Mouse (Mus musculus): ENCODE measurements around the gene Tmc2.

The Tmc2 gene

GRCm38 (mm10) chr2:130296134-130296745 is 101.2 kb downstream of the Tmc2 start:
- no peak for DNase-seq (ENCODE audit: low read depth, low spot score)

GRCm38 (mm10) chr2:130297580-130297979 is 102.6 kb downstream of the Tmc2 start:
- no peak for DNase-seq (ENCODE audit: low read depth, low spot score)

- no peak for DNase-seq (ENCODE audit: low read depth, low spot score)
Observed at GRCm38 (mm10) chr2:130303014-130303413, 108.0 kb downstream of the Tmc2 start.
